Mouse (Mus musculus) heart, adult 18-20 months (tissue): Measurements from ENCODE around the gene Irf2bp2. TPM values are rescaled to one million over a fixed set of nuclear protein-coding genes. Genes with fewer than 3 reads are reported as not detected.

Source experiments
- DNase-seq, 2 experiments: peaks; one replicate each; pipeline ENCODE4 v3.0.0; 2021 to 2022; ENCODE audit warnings: mixed read lengths in 1 of 2
- total RNA-seq, 2 experiments: library from RNA; stranded (reverse); gene quantifications; 2 replicates each; pipeline ENCODE4 v1.2.3; 2021

The Irf2bp2 gene
- total RNA-seq, 2 experiments from 2014 or later = 101 to 128 TPM

DNA sequence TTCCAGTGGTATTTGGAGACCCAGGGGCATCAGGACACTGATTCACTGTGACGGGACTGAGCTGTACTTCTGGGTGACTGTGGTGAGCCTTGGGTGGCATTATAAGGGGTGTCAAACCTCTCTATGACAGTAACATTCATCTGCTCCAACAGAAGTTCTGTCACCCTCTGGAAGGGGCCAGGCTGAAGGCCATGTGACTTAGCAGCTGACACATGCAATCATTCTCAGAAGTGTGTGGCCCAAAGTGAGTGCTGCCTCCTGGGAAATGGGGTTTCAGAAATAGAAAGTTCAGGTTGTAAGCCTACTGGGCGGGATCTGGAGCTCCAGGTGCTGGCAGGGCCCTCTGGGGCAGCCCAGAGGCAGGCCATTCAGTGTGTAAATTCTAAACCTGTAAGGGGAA is 26.1 kb downstream of the Irf2bp2 start:
- DNase-seq = peak; percentile 66 to 80

DNA sequence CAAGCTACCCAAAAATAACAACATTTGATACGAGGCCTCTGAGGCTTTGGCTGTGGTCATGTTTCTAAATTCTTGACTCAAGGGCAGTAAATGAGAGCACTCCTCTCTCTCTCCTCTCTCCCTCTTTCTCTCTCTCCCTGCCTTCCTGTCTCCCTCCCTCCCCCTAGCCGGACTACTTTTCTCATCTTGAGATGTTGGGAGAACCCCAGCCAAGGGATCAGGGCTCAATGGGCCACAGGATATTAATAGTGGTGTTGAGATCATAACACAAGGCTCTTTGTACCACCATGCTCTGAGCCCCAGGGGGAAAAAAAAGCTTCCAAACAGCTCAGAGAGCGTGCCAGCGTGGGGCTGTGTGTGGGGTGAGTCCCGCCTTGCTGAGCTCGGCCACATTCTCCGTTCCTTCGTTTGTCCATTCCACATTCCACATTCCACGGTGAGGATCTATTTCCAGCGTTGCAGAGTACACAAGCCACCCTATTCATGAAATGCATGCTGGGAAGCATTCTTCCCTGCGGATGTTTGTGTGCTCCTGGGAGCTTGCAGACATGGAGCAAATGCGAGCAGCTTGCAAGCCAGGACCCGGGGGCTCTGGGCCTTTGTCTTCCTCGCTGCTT is 27.2 kb downstream of the Irf2bp2 start:
- DNase-seq = peak; percentile 84 to 87

DNA sequence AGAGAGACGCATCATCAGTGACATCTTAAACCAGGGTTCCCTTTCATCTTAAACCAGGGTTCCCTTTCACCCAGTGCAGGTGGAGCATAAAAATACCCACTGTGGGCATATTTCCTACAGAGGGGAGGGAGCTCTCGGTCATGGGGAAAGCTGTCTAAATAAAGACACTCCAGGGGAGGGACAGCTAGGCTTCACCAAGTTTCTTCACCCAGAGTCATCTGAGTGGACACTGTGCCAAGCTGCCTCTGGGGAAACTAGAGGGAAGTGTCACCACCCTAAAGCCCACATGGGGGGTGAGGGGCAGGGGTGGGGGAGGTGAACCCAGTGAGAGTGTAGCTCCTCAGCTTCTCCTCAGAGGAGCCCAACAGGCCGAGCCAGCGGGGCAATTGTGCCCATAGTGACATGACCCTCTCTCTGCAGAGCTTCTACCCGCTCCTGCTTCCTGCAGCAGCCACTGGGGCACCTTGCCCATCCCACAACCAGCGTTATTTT is 27.8 kb downstream of the Irf2bp2 start:
- peak; percentile 82 to 84 for DNase-seq

DNA sequence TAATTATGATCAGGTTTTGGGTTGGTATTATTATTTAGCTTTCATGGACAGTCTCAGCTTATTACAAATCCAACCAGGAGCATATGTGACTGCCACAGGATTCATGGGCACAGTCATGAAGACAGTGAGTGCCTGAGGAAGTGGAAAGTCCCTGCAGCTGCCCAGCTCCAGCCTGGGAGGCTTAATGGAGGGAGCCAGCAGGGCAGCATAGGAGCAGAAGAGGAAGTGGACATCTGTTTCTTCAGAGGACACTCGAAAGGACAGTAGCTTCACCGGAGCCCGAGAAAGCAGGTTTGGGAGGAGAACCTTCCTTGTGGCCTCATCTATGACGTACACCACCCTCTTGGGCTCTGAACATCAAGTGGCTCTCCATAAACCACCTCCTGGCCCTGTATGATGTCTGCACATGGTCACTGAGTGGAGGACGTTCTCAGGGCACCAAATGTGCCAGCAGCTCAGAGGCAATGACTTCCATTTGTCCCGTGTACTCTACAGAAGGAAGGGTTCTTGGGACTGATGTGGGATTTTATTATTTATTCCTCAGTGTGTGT is 28.5 kb downstream of the Irf2bp2 start:
- DNase-seq = peak in 1 of 2 experiments; percentile 56

DNA sequence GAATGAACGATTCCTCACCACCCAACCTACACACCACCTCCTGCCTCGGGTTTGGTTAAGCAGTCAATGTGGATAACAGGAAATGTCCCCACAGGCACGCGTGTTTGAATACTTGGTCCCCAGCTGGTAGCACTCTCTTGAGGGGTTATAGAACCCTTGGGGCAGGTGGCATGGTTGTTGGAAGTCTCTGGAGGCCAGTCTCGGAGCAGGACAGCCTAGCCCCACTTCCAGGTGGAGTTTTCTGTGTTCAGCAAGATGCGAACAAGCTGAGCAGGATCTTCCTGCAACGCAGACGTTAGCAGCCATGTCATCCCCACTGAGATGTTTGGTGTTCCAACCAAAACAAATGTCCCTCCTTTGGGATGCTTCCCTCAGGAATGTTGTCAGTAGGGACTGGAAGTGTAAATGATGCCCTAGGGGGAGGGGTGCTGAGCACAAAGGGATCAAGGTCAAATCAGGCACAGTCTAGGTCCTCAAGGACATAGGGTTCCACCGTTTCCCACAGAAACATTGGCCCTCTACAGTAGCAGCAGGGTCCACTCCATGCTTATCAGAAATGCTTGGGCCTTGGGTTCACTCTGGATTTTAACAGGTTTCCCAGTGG is 29.1 kb downstream of the Irf2bp2 start:
- DNase-seq = no peak

DNA sequence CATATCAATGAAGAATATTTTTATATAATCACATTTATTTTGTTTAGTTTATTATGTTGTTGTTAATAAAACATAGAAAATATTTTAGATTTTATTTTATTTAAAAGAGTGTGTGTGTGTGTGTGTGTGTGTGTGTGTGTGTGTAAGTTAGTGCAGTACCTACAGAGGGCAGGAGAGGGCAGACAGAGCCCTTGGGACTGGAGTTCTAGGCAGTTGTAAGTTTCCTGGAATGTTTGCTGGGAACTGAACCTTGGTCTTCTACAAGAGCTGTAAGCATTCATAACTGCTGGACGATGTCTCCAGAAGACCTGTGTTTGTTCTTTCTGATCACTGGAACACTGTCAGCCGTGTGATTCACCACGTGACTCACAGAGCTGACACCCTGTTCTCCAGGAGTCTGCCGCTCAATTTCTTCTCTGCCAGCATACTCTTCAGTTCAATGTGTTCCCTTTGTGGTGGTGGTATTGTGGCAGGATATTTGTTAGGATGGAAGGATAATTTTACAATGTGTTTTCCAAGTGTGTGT is 32.4 kb downstream of the Irf2bp2 start:
- no peak for DNase-seq

DNA sequence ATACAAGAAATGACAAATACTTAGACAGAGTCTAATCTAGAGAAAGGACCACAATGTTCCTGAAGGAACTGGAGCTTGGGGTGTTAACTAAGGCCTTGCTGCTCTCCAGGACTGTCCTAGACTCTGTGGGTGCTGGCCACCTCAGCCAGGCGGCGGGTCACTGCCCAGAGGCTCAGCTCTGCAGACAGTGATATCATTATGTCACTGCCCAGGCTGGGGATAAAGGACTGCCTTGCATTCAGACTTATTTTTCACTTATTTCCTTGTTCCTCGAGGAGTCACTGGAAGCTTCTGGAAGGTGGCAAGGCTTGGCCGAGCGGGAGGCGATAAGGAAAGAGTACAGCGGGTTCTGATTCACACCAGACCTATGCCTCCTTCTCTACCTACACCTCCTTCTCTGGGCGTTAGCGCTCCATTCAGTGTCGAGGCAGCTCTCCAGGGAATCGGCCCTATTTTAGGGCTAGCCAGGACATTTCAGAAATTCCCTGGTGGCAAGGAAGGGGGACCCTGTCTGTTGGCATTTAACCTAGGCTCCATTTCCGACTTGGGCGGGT is 35.3 kb downstream of the Irf2bp2 start:
- DNase-seq = no peak

DNA sequence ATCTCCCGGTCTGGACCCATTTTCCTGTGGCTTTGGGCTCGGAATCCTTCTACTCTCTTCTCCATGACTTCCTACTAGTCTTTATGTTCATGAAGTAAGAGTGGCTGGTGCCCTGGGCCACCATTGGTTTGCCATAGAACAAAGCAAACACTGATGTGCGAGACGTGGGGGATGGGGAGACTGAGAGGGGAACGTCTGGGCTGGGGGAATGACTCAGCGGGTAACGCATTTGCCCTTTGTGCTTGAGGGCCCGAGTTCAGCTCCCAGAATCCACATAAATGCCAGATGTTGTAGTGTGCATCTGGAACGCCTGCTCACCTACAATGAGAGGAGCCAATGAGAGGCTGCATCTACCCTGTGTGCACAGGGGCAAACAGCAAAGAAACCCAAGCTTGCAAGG is 36.4 kb downstream of the Irf2bp2 start:
- DNase-seq = no peak

DNA sequence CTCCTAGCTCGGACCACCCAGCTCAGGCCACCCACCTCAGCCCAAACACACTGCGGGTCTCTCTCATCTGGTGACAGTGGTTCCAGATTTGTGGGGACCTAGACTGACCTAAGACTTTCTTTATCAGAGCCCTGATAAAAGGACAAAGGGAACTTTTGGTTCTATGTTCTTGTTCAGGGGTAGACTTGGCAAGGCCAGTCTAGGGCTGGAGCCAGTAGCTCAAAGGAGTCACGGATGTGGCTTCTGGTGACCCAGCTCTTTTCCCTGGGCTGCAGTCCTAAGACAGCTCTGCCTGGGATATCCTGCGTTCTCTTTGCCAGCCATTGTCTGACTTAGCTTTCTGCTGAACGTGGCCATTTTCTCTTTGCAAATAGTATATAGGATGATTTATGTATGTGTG is 37.1 kb downstream of the Irf2bp2 start:
- peak in 1 of 2 experiments; percentile 70 for DNase-seq

DNA sequence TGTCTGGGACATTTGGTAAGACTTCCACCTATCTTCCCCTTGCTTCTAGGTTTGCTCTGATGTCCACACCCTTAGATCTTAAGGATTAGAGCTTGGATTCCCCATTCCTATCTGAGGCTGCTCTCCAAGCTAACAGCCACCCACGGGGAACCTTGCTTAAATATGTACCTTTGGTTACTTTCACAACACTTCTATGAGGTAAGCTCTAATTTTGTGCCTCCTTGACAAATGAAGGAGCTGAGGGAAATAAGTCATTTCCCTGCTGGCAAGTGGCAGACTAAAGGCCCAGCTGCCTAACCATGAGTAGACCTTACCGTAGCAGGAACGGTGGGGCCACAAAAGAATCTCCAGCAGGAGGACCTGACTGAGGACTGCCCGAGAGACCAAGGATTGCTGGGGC is 39.0 kb downstream of the Irf2bp2 start:
- DNase-seq = no peak

DNA sequence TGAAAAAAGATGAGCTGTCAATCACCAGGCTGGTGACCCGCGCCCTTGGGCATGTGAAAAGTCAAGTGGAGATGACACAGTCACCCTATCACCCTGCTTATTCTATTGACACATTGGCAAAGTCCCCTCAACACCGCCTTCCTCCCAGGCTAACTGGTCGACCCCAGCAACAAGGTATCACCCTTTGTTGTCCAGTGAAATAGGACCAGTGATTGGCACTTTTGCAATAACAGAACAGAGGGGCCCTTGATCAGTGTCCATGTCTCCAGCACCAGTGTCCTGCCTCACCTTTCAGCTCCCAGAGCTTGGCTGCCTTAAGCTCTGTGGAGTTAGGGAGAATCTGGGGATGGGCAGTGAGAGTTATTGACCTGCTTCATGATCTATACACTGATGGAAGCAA is 41.9 kb downstream of the Irf2bp2 start:
- no peak for DNase-seq

DNA sequence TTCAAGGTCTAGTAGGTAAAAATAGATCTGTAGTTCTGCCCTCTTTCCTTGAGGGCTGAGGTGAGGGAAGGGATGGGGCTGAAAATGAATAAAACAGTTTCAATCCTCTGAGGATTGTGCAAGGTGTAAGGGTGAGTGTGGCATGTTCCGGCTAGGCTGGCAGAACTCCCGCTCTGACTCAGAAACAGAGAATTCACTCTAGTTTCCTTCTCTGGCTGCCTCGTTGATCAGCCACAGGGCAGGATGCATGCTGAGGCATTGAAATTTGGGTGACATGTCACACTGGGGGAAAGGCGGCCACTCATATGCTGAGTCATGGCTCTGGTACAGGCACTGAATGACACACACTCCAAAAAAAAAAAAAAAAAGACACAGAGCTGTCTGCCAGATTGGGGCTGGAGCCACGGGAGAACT is 42.8 kb downstream of the Irf2bp2 start:
- peak; percentile 76 to 84 for DNase-seq

DNA sequence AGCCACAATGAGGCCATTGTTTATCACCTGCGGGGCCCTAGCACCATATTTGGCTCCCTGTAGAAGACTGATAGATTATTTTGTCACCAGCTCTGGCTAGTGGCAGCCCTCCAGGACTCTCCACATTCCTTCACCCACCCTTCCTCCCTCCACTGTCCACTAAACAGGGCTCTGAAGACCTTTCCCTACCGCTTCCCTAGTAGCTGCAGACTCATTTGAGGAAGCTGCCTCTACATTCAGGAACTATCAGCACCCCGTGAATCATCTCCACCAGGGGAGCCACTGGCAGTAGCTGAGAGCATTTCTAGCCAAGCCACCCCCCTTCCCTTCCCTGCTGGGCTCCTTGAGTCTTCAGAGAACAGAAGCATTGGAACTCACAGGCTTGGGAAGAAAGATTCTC is 45.9 kb downstream of the Irf2bp2 start:
- peak; percentile 77 to 82 for DNase-seq

DNA sequence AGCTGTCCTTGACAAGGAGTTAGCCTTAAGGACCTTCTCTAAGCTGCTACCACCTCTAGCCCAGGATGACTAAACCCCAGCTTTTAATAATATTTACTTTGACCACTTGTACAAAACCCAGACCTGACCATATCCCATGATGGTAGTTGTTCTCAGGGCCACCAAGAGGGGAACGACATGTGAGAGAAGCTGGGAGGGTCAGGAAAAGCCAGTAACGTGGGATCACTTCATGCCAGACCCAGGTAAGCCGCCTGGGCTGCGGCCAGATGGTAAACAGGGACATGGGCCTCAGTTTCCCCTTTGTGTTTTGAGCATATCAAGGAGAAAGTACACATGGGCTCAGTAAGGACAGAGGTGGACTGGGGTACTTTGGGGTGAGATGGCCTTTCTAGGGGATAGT is 46.4 kb downstream of the Irf2bp2 start:
- DNase-seq = no peak

DNA sequence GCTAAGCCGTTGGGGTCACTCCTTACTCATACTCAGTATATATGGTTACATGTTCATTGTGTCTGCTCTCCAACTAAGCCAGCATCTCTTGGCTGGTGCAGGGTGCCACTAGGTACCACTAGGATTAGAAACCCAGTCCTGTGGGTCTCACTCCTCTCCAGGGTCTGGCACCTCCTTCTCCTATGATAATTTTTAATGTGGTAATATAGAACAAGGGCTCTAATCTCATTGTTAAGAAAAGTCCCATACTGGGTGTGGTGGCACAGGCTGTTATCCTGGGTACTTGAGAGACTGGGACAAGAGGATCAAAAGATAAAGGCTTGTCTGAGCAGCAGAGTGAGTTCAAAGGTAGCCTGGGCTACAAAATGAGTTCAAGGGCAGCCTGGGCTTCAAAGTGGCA is 47.3 kb downstream of the Irf2bp2 start:
- no peak for DNase-seq

DNA sequence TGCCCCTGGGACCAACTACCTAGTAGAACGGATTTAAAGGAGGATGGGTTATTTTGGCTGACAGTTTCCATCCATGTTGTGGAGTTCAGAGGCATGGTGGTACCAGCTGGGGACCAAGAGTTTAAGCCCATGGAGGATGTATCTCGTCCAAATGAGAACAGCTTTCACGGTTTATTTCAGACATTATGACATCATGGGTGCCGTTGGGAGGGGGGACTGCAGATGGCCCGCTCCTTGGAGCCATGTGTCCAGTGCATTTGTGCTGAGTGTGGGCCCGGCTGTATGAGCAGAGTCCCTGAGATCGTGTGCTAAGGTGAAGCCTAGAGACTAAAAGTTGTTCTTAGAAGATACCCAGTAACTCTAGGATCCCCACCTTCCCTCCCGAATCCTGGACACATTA is 50.4 kb downstream of the Irf2bp2 start:
- DNase-seq = no peak

DNA sequence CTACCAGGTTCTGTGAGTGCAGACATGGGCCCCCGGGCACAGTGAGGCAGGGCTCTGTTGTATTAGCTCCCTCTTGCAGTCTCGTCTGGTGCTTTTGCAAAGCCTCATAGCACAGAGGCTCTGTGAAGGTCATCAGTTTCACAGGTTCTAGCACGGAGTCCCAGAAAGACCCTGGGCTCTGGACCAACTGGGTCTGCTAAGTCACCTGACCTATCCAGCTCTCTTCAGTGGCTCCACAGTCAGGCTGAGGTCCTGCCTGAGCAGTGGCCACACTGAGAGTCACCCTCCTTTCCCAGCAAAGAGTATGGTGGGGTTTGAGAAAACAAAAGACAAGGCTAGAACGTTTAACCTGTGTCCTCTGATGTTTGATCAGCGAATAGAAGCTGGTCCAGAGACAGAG is 51.0 kb downstream of the Irf2bp2 start:
- no peak for DNase-seq

DNA sequence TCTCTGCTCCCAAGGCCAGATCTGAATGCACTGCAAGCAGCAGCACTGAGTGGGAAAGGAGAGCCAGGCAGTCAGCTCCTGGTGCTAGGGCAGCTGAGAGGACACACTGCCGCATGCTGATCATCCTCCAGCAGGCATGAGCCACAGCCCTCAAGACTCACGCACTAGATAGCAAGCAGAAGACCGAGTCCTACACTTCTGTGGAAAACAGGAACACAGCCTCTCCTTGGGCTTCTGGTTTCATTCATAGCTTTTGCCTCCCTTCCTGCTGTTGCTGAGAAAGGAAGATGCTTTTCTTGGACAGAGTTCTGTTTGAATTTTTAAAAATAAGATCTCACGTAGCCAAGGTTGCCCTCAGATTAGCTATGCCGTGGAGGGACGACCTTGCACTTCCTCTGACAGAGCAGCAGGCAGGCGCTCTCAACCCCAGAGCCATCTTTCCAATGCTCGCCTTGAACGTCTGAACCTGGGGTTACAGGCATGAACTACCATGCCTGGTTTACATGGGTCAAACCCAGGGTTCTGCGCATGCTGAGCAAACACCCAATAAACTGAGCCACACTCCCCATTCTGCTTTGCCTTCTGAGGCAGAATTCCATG is 51.6 kb downstream of the Irf2bp2 start:
- DNase-seq = no peak

DNA sequence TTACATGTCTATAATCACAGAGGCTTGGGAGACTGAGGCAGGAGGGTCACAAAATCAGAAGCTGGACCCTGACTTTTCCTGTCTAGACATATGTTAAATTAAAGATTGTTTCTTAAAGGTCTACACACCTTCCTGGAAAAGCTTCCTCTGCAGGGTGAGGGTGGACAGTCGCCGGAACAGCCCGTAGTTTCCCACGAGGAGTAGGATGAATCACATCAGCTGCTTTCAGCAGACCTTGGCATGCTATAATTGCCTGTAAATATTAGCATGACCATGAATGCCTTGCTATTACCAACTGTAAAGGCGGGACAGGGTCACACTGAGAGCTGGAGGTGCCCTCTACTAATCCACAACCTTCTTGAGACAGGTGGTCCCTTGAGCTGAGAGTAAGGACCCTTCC is 53.5 kb downstream of the Irf2bp2 start:
- no peak for DNase-seq

DNA sequence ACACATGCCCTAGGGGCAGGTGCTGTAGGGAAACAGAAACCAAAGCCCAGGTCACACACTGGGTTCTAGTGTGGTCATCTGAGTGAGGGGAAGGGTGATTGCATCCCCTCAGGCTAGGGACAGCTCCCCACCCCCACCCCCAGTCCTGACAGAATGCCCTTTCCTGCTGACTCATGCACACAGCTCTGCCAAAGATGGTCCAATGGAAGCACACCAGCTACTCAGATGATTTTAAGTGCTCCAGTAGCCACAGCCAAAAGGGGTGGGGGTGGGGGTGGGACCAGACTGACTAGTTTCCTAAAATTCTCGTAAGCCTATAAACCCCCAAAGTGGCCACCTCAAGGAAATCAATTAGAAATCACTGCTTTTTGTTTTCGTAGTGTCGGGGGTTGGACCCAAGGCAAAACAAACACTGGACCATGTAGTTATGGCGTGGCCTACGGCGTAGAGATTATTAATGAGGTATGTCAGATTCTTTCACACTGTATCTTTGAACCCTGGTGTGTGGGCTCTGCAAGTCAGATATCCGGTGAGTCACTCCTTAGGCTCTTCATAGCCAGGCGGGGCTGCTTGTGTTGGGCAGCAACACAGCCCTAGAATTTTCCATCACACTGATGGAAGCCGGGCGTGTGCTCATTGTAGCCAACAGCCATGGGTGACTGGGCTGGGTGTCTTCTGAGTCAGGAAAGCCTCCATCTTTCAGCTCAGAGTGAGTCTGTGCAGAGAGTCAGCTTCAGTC is 54.3 kb downstream of the Irf2bp2 start:
- peak; percentile 72 to 81 for DNase-seq

DNA sequence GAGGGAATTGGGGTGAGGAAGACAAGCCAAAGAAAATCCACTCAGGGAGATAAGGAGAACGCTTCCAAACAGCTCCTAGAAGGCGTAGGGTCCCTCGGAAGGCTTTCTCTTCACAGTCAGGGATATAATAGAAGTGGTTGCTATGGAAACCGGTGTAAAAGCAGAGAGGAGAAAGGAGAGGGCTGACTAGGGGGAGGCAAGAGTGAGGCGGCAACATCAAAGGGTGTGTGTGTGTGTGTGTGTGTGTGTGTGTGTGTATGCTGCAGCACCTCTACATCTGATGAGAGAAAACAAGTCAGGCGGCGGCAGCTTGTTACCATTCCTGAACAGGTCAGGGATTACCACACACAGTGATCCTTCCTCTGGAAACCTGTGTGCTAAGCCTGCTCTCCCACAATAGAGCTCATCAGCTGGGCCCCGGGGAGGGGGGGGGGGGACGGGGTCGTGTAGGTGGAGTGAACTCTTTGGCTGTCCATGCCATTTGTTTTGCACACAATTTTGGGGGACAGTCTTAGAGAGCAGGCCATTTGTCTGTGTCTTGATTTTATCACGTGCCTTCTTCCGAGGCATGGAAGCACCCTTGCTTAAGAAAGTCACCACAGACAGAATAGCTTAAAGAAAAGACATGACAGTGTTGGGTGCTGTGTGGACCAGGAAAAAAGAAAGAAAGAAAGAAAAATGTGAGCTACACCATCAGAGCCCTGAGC is 55.0 kb downstream of the Irf2bp2 start:
- no peak for DNase-seq
